In genomic region chr1:153103186-153103554, GRCm38 (mm10) we compare ENCODE assay signal across 11 mouse cellular contexts.
"Had no signal": no experiment of that assay in that cellular context is flagged by ENCODE, and none has a peak within 500 bp of the region (broad histone marks: within the 10 kb centered on the region; RNA-seq: fewer than 3 reads in every experiment).

No protein-coding gene starts in this region.

- DNase-seq: gastrocnemius, adult 2 months; gastrocnemius, postnatal 10 days; gastrocnemius, postnatal 25 days; heart, postnatal 10 days; kidney, adult 18-20 months; kidney, adult 8-10 months; kidney, postnatal 10 days; kidney, postnatal 25 days; kidney, postnatal 4 days; liver; liver, embryonic 13.5 days had no signal
